8 mouse cellular contexts compared by ENCODE assay signal in the genomic region with DNA sequence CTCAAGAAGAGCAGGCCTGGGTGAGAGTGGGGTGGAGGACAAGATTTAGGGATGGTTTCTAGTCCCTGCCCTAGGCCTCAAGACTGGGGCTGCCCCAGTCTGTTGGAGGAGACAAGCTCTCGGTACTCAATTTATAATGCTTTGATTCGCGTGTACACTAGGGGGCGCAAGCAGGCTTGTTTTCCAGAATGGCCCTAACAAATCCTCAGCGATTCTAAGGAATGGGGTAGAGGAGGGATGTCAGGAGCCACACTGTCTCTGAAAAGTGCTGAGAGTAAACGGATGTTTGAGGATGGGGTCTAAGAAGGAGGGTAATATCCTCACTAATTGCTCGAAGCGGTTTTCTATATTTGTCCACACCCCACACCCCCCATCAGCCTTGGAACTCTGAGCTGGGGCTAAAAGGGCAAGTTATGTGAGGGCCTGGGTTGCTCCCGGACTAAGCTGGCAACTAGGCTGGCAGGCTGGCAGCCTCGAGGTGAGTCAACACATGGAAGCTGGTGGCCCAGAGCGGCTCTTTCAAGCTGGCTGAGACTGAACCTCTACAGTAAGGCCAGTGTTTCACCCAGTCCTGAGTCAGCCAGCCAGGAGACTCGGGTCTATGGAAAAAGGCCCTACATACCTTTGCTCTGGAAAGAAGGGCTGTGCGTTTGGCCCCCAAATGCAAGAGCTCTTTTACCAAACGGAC.
DNase-seq lines count a peak whose midpoint lies in the region; ATAC-seq lines count a peak whose summit lies in the region.

No protein-coding gene starts in this region.

- DNase-seq in R1 (ENCODE audit: low read depth, low spot score) = peak; percentile 88
- DNase-seq in cerebellum, postnatal 25 days = peak; percentile 89 to 93
- peak; percentile 85 to 93 for DNase-seq in frontal cortex, postnatal 36 days (ENCODE audit: low spot score in 2 of 2)
- DNase-seq in left cerebral cortex, adult 11 months (ENCODE audit: low spot score) = peak; percentile 81
- DNase-seq in lung, postnatal 36 days = peak; percentile 94
- peak; percentile 91 to 95 for DNase-seq in right cerebral cortex, adult 2 months (ENCODE audit: low spot score in 2 of 2)
- peak; percentile 49 for DNase-seq in urinary bladder, postnatal 10 days (ENCODE audit: low spot score)

- no peak overlapping the region for H3K9ac ChIP-seq in hindbrain, embryonic 16.5 days (ENCODE audit: low read depth, low read length)

- H3K4me1 ChIP-seq in hindbrain, embryonic 16.5 days (ENCODE audit: control insufficient read depth, insufficient read depth, low read depth, low read length) = no peaks in the 10 kb centered on the region

- WGBS in hindbrain, embryonic 16.5 days = 32% methylated on average over 14 of the region's 14 CpGs

- peak; percentile 81 for ATAC-seq in hindbrain, embryonic 16.5 days

- H3K27me3 ChIP-seq in hindbrain, embryonic 16.5 days (replicated peaks; ENCODE audit: control insufficient read depth, insufficient read depth, low read length) = no peaks in the 10 kb centered on the region

- H3K4me3 ChIP-seq in hindbrain, embryonic 16.5 days (ENCODE audit: low read length) = no peak overlapping the region

- H3K4me2 ChIP-seq in hindbrain, embryonic 16.5 days (ENCODE audit: low read length) = no peak overlapping the region

- H3K9me3 ChIP-seq in hindbrain, embryonic 16.5 days (ENCODE audit: control insufficient read depth, low read length) = no peaks in the 10 kb centered on the region

- no peak overlapping the region for H3K27ac ChIP-seq in hindbrain, embryonic 16.5 days (ENCODE audit: low read depth, low read length)

- H3K36me3 ChIP-seq in hindbrain, embryonic 16.5 days (ENCODE audit: control insufficient read depth, insufficient read depth, low read length) = no peaks in the 10 kb centered on the region
